Mouse (Mus musculus) stomach, postnatal 0 days (tissue): ENCODE results near the gene Zbed4. TPM values are rescaled to one million over a fixed set of nuclear protein-coding genes. Genes with fewer than 3 reads are reported as not detected.
"Not testable (repeated sequence)": the region's sequence is repeated elsewhere in the genome, so short reads cannot be mapped to it uniquely, and the experiment has no call there.

Source experiments
- ATAC-seq: fragments of 200-750 bp; cut with Nextera tagmentation; 2 replicates; pipeline ENCODE4 v1.8.0; 2017; ENCODE audit not compliant: low FRiP score, low TSS enrichment
- DNase-seq: peaks from one replicate; pipeline ENCODE4 v3.0.0-alpha.2; 2016; ENCODE audit warnings: low spot score
- H3K27ac ChIP-seq: fragments of 300-500 bp; sonication (generic); replicated peaks from 2 replicates; pipeline ENCODE4 v1.5.1; 2014; ENCODE audit warnings: mild to moderate bottlenecking, control low read depth
- H3K27me3 ChIP-seq: fragments of 300-500 bp; sonication (generic); 2 replicates; pipeline ENCODE4 v1.6.1; 2014; ENCODE audit warnings: low read length; ENCODE audit not compliant: control insufficient read depth, insufficient read depth
- H3K36me3 ChIP-seq: fragments of 300-500 bp; sonication (generic); 2 replicates; pipeline ENCODE4 v1.6.1; 2014; ENCODE audit warnings: low read length, mixed read lengths; ENCODE audit not compliant: control insufficient read depth, insufficient read depth
- H3K4me1 ChIP-seq: fragments of 300-500 bp; sonication (generic); replicated peaks from 2 replicates; pipeline ENCODE4 v1.6.1; 2014; ENCODE audit warnings: antibody characterized with exemption; ENCODE audit not compliant: control insufficient read depth, insufficient read depth
- H3K4me2 ChIP-seq: fragments of 300-500 bp; sonication (generic); replicated peaks from 2 replicates; pipeline ENCODE4 v1.6.1; 2014; ENCODE audit warnings: low read depth, mild to moderate bottlenecking, control low read depth, moderate library complexity
- H3K4me3 ChIP-seq: fragments of 300-500 bp; sonication (generic); 2 replicates; pipeline ENCODE4 v1.5.1; 2014; ENCODE audit warnings: low read depth, low read length, control low read depth
- H3K9ac ChIP-seq: fragments of 300-500 bp; sonication (generic); 2 replicates; pipeline ENCODE4 v1.6.1; 2014; ENCODE audit warnings: mild to moderate bottlenecking, low read length, control low read depth, mixed read lengths
- H3K9me3 ChIP-seq: fragments of 300-500 bp; sonication (generic); 2 replicates; pipeline ENCODE4 v1.6.1; 2016; ENCODE audit warnings: low read length; ENCODE audit not compliant: control insufficient read depth
- CTCF ChIP-seq: IDR thresholded peaks from 2 replicates; pipeline ENCODE4 v1.5.1; 2016; ENCODE audit warnings: antibody characterized with exemption, low read depth, mild to moderate bottlenecking, moderate library complexity
- EP300 ChIP-seq: optimal IDR thresholded peaks from 2 replicates; pipeline ENCODE3; 2016; ENCODE audit warnings: antibody characterized with exemption
- WGBS: fragments of 180-500 bp; shearing (Covaris S2); extraction: QIAGEN DNeasy Blood & Tissue Kit; methylation state at CpG from one replicate; pipeline ENCODE4 v1.1.7; 2014; 5-methylcytosine and 5-hydroxymethylcytosine counted together
- polyA plus RNA-seq: library from polyadenylated mRNA; unstranded; fragments of >200 nt; fragmentation: Nextera tagmentation; extraction: Ambion mirVana; gene quantifications from 2 replicates; pipeline ENCODE4 v1.2.1, GENCODE M21; 2015

The Zbed4 gene
- polyA plus RNA-seq, 1 experiment from 2014 or later = 3.9 TPM

DNA sequence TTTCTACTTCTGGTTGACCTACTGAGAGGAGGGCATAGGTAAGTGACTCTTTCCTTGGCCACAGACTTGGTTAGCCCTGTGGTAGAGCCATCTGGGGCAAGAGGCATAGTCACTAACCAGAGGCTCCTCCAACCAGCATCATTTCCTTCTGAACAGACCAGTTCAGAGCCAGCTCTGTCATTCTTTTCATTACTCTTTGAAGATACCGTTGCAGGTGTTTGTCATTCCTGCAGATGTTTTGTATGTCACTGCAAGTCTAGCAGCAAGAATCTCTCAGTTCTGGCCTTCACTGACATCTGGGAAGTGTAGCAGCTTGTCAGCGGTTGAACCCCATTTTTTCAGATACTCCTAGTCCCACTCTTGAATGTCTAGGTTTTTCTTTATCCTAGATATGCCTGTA lies 3.4 kb downstream of the Zbed4 start:
- ATAC-seq (no peak), DNase-seq (no peak)
- no peaks in the 10 kb centered on the region for H3K9me3 ChIP-seq
- H3K4me1 ChIP-seq = no peaks in the 10 kb centered on the region
- no peak overlapping the region for H3K27ac ChIP-seq
- no peak for TF ChIP-seq CTCF
- no peak for TF ChIP-seq EP300
- H3K27me3 ChIP-seq = no peaks in the 10 kb centered on the region
- no peak overlapping the region for H3K4me2 ChIP-seq
- WGBS = 67% methylated on average over 2 of the region's 2 CpGs
- no peak overlapping the region for H3K9ac ChIP-seq
- H3K4me3 ChIP-seq = no peak overlapping the region
- H3K36me3 ChIP-seq = 0 out of 2 replicates have a peak, but pooled peaks cover 4% of the 10 kb centered on the region

DNA sequence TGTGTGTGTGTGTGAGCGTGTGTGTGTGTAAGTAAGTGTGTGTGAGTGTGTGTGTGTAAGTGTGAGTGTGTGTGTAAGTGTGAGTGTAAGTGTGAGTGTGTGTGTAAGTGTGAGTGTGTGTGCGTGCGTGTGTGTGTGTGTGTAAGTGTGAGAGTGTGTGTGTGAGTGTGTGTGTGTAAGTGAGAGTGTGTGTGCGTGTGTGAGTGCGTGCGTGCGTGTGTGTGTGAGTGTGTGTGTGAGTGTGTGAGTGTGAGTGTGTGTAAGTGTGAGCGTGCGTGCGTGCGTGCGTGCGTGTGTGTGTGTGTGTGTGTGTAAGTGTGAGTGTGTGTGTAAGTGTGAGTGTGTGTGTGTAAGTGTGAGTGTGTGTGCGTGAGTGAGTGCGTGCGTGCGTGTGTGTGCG lies 4.3 kb downstream of the Zbed4 start:
- 0 out of 2 replicates have a peak, but pooled peaks cover 4% of the 10 kb centered on the region for H3K36me3 ChIP-seq
- H3K4me3 ChIP-seq = no peak overlapping the region
- 94% methylated on average over 18 of the region's 18 CpGs for WGBS
- ATAC-seq = no peak
- H3K4me1 ChIP-seq = no peaks in the 10 kb centered on the region
- H3K4me2 ChIP-seq = no peak overlapping the region
- no peak overlapping the region for H3K9ac ChIP-seq
- no peak for DNase-seq
- no peaks in the 10 kb centered on the region for H3K9me3 ChIP-seq
- no peak for TF ChIP-seq EP300
- TF ChIP-seq CTCF = no peak
- no peak overlapping the region for H3K27ac ChIP-seq
- no peaks in the 10 kb centered on the region for H3K27me3 ChIP-seq

DNA sequence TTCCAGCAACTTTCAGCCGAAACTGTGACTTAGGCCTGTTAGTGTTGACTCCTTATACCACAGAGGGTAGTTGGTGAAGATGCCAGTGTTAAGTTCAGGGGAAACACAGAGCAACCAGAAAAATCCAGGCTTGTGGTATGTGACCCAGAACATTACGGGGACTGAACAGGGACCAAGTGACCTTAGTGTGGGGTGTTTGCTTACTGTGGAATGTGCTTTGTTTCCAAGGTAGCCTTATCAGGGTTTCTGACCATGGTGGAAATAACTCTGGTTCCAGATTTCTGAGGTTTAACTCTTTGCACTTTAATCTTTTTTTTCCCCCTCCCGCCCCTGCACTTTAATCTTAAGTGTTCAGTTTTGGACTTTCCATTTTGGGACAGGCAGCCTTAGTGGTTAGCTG lies 6.6 kb downstream of the Zbed4 start:
- Histone ChIP-seq H3K4me2 (no peak overlapping the region), H3K36me3 (0 out of 2 replicates have a peak, but pooled peaks cover 6% of the 10 kb centered on the region), H3K27me3 (no peaks in the 10 kb centered on the region), H3K4me1 (no peaks in the 10 kb centered on the region), H3K9ac (no peak overlapping the region), H3K9me3 (no peaks in the 10 kb centered on the region), H3K27ac (no peak overlapping the region), H3K4me3 (no peak overlapping the region)
- ATAC-seq (peak; percentile 57; the same call in 1 of the 2 replicates), DNase-seq (no peak)
- WGBS = 71% methylated on average over 3 of the region's 3 CpGs
- TF ChIP-seq EP300 (no peak), CTCF (no peak)

DNA sequence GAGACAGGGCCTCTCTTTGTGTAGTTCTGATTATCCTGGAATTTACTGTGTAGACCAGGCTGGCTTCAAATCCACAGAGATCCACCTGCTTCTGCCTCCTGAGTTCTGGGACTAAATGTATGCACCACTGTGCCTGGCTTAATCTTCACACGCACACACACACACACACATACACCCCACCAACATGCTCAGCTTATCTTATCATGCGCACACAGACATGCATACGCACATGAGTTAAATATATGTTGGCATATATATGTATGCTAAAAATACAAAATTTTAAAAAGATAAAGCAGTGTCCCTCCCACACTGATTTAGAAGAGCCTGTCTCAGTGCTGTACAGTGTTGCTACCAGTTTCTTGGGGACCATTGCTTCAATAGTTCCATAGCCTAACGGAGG lies 10.1 kb downstream of the Zbed4 start:
- ATAC-seq = no peak
- no peaks in the 10 kb centered on the region for H3K9me3 ChIP-seq
- H3K9ac ChIP-seq = no peak overlapping the region
- H3K27ac ChIP-seq = no peak overlapping the region
- no peaks in the 10 kb centered on the region for H3K4me1 ChIP-seq
- 0 out of 2 replicates have a peak, but pooled peaks cover 6% of the 10 kb centered on the region for H3K36me3 ChIP-seq
- no peak overlapping the region for H3K4me3 ChIP-seq
- WGBS = 92% methylated on average over 4 of the region's 4 CpGs
- H3K4me2 ChIP-seq = no peak overlapping the region
- no peak for DNase-seq
- no peaks in the 10 kb centered on the region for H3K27me3 ChIP-seq
- no peak for TF ChIP-seq CTCF
- no peak for TF ChIP-seq EP300

DNA sequence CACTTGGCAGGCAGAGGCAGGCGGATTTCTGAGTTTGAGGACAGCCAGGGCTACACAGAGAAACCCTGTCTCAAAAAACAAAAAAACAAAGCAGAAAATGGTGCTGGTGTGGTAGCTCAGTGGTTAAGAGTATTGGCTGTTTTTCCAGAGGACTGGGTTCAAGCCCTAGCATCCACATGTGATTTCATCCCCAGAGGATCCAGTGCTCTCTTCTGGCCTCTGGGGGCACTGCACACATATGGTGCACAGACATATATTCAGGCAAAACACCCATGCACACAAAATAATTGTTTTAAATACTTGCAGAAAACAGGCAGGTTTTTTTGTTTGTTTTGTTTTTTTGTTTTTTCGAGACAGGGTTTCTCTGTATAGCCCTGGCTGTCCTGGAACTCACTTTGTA lies 14.7 kb downstream of the Zbed4 start:
- not testable (repeated sequence) for ATAC-seq, H3K27me3 ChIP-seq, H3K9ac ChIP-seq, H3K4me3 ChIP-seq, H3K36me3 ChIP-seq, DNase-seq, H3K9me3 ChIP-seq, H3K27ac ChIP-seq, H3K4me1 ChIP-seq, H3K4me2 ChIP-seq
- peak; percentile 43 for TF ChIP-seq CTCF
- 98% methylated on average over 2 of the region's 2 CpGs for WGBS

DNA sequence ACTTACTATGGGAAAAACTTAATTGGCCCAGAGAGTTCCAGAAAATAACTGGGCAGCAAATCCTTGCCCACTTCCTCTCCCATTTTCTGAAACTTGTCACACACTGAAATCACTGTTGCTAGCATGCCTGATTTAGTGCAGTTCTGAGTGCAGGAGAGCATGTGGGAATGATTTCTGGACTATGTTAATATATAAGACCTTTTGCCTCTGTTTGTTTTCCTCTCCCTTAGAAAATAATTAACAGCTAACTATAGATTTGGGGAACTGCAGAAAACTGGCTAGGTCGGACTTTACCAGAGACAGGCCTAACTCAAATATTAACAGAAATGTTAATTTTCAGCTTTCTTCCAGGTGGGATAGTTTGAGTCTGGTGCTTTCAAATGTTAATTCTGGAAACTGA lies 17.1 kb downstream of the Zbed4 start:
- TF ChIP-seq EP300 (no peak), CTCF (no peak)

More for the DNA sequence above, 17.1 kb downstream of the Zbed4 start:
- H3K27ac ChIP-seq = no peak overlapping the region
- DNase-seq (no peak), ATAC-seq (no peak)
- H3K9ac ChIP-seq = no peak overlapping the region
- H3K9me3 ChIP-seq = no peaks in the 10 kb centered on the region
- WGBS = 56% methylated on average over 1 of the region's 1 CpGs
- no peaks in the 10 kb centered on the region for H3K36me3 ChIP-seq
- H3K4me2 ChIP-seq = no peak overlapping the region
- H3K27me3 ChIP-seq = no peaks in the 10 kb centered on the region
- H3K4me3 ChIP-seq = no peak overlapping the region
- H3K4me1 ChIP-seq = no peaks in the 10 kb centered on the region
